20 mouse cellular contexts compared by ENCODE assay signal in genomic region chr4:83061564-83061963, GRCm38 (mm10). TPM values are rescaled to one million over a fixed set of nuclear protein-coding genes. Genes with fewer than 3 reads are reported as not detected.
"Had no signal": no experiment of that assay in that cellular context is flagged by ENCODE, and none has a peak within 500 bp of the region (broad histone marks: within the 10 kb centered on the region; RNA-seq: fewer than 3 reads in every experiment).

No protein-coding gene starts in this region.

- H3K9me3 ChIP-seq: lung, embryonic 15.5 days; midbrain, embryonic 13.5 days; neural tube, embryonic 13.5 days; stomach, embryonic 15.5 days had no signal

- H3K27me3 ChIP-seq: lung, embryonic 15.5 days; midbrain, embryonic 13.5 days; neural tube, embryonic 13.5 days; stomach, embryonic 15.5 days had no signal

- H3K36me3 ChIP-seq: lung, embryonic 15.5 days; midbrain, embryonic 13.5 days; neural tube, embryonic 13.5 days; stomach, embryonic 15.5 days had no signal

- H3K27ac ChIP-seq: left cerebral cortex, adult 2 months; liver, embryonic 14.5 days; lung, embryonic 15.5 days; midbrain, embryonic 13.5 days; neural tube, embryonic 13.5 days; stomach, embryonic 15.5 days had no signal

- H3K4me2 ChIP-seq: lung, embryonic 15.5 days; midbrain, embryonic 13.5 days; neural tube, embryonic 13.5 days; stomach, embryonic 15.5 days had no signal

- DNase-seq: kidney, adult 2 months; kidney, postnatal 10 days; kidney, postnatal 36 days; layer of hippocampus, postnatal 36 days; liver, postnatal 0 days; lung, postnatal 10 days; lung, postnatal 36 days; retina, postnatal 1 day; right cerebral cortex, postnatal 25 days; spleen, adult 18-20 months; thymus, postnatal 25 days had no signal

- H3K9ac ChIP-seq: liver, embryonic 14.5 days; liver, postnatal 0 days; lung, embryonic 15.5 days; midbrain, embryonic 13.5 days; neural tube, embryonic 13.5 days; stomach, embryonic 15.5 days had no signal

- H3K4me1 ChIP-seq: lung, embryonic 15.5 days; neural tube, embryonic 13.5 days; stomach, embryonic 15.5 days had no signal

- H3K4me3 ChIP-seq: left cerebral cortex, adult 2 months; lung, embryonic 15.5 days; midbrain, embryonic 13.5 days; neural tube, embryonic 13.5 days; stomach, embryonic 15.5 days had no signal

- ATAC-seq: intestine, postnatal 0 days; liver, postnatal 0 days; midbrain, embryonic 13.5 days had no signal

RNA-seq across cellular contexts. Expression of gene Frem1, which starts 9.4 kb away (rescaled TPM):
- total RNA-seq: megakaryocyte-erythroid progenitor cell, adult 5-6 weeks; neutrophil, adult 5-6 weeks had no signal
